Mouse (Mus musculus) embryo, embryonic 11.5 days (tissue): ENCODE measurements around the gene Pnrc1.
A peak's percentile ranks its signal among the peaks of the same experiment; 100 is the strongest.

Experiments
- DNase-seq: peaks from one replicate; pipeline ENCODE4 v3.0.0-alpha.2; 2012; ENCODE audit warnings: low read depth, low spot score

The Pnrc1 gene

GRCm38 (mm10) chr4:33270386-33271314 lies 19.3 kb downstream of the Pnrc1 start:
- DNase-seq, result no peak

GRCm38 (mm10) chr4:33264979-33265726 lies 24.8 kb downstream of the Pnrc1 start:
- no peak for DNase-seq

GRCm38 (mm10) chr4:33262897-33263296 lies 27.1 kb downstream of the Pnrc1 start:
- no peak for DNase-seq

- no peak for DNase-seq
Observed at GRCm38 (mm10) chr4:33261311-33261753, 28.6 kb downstream of the Pnrc1 start.

GRCm38 (mm10) chr4:33260311-33260710 lies 29.7 kb downstream of the Pnrc1 start:
- no peak for DNase-seq

- DNase-seq, result no peak
Observed at GRCm38 (mm10) chr4:33257263-33257964, 32.5 kb downstream of the Pnrc1 start.

GRCm38 (mm10) chr4:33254706-33255105 lies 35.3 kb downstream of the Pnrc1 start:
- no peak for DNase-seq

GRCm38 (mm10) chr4:33250867-33251266 lies 39.1 kb downstream of the Pnrc1 start:
- no peak for DNase-seq

- DNase-seq, result no peak
Observed at GRCm38 (mm10) chr4:33249716-33250230, 40.2 kb downstream of the Pnrc1 start.

- peak; percentile 29 for DNase-seq
Observed at GRCm38 (mm10) chr4:33248915-33249314, 41.0 kb downstream of the Pnrc1 start.

GRCm38 (mm10) chr4:33248062-33248889 lies 41.7 kb downstream of the Pnrc1 start:
- peak; percentile 99 for DNase-seq

- DNase-seq, result peak; percentile 97
Observed at GRCm38 (mm10) chr4:33247479-33248053, 42.4 kb downstream of the Pnrc1 start.

- no peak for DNase-seq
Observed at GRCm38 (mm10) chr4:33245853-33246395, 44.0 kb downstream of the Pnrc1 start.

- DNase-seq, result no peak
Observed at GRCm38 (mm10) chr4:33243921-33244320, 46.0 kb downstream of the Pnrc1 start.

- no peak for DNase-seq
Observed at GRCm38 (mm10) chr4:33243016-33243758, 46.8 kb downstream of the Pnrc1 start.

- DNase-seq, result no peak
Observed at GRCm38 (mm10) chr4:33242536-33242935, 47.4 kb downstream of the Pnrc1 start.

GRCm38 (mm10) chr4:33230881-33231280 lies 59.1 kb downstream of the Pnrc1 start:
- DNase-seq, result no peak

- no peak for DNase-seq
Observed at GRCm38 (mm10) chr4:33229639-33230038, 60.3 kb downstream of the Pnrc1 start.

- DNase-seq, result no peak
Observed at GRCm38 (mm10) chr4:33227164-33227563, 62.8 kb downstream of the Pnrc1 start.
